Comparison of ENCODE assay signal across 24 mouse cellular contexts in genomic region chr19:46123876-46124275, GRCm38 (mm10). TPM values are rescaled to one million over a fixed set of nuclear protein-coding genes. Genes with fewer than 3 reads are reported as not detected.
DNase-seq lines count a peak whose midpoint lies in the region; ATAC-seq and TF ChIP-seq lines count a peak whose summit lies in the region.
"Had no signal": no experiment of that assay in that cellular context is flagged by ENCODE, and none has a peak within 500 bp of the region (broad histone marks: within the 10 kb centered on the region; RNA-seq: fewer than 3 reads in every experiment).

No protein-coding gene starts in this region.

- peak overlapping the region; percentile 59; the same call in 1 of the 2 replicates for H3K27ac ChIP-seq in liver, adult 2 months (replicated peaks; ENCODE audit: insufficient read depth, low read depth, low read length)
- H3K27ac ChIP-seq in liver, embryonic 11.5 days (ENCODE audit: low read depth, low read length), result no peak overlapping the region
- H3K27ac ChIP-seq in midbrain, embryonic 11.5 days (ENCODE audit: low read depth, low read length), result no peak overlapping the region
- H3K27ac ChIP-seq in midbrain, embryonic 14.5 days (replicated peaks; ENCODE audit: low read depth, low read length), result no peak overlapping the region
- no peak overlapping the region for H3K27ac ChIP-seq in heart, embryonic 10.5 days

- no peak overlapping the region for H3K4me2 ChIP-seq in liver, embryonic 11.5 days
- no peak overlapping the region for H3K4me2 ChIP-seq in midbrain, embryonic 11.5 days
- H3K4me2 ChIP-seq in midbrain, embryonic 14.5 days (ENCODE audit: low read length), result no peak overlapping the region

- H3K27me3 ChIP-seq in liver, adult 2 months (ENCODE audit: control insufficient read depth, insufficient read depth, low read length), result no peaks in the 10 kb centered on the region
- no peaks in the 10 kb centered on the region; the same call in 1 of the 2 replicates for H3K27me3 ChIP-seq in liver, embryonic 11.5 days (replicated peaks; ENCODE audit: control insufficient read depth, insufficient read depth, low read length)
- no peaks in the 10 kb centered on the region for H3K27me3 ChIP-seq in midbrain, embryonic 11.5 days (ENCODE audit: control insufficient read depth, insufficient read depth, low read length)
- no peaks in the 10 kb centered on the region for H3K27me3 ChIP-seq in midbrain, embryonic 14.5 days (ENCODE audit: control insufficient read depth, insufficient read depth, low read length)
- peaks cover 19% of the 10 kb centered on the region; the same call in 1 of the 2 replicates for H3K27me3 ChIP-seq in heart, embryonic 10.5 days (ENCODE audit: insufficient read depth, poor library complexity, severe bottlenecking)

- H3K9ac ChIP-seq in liver, adult 2 months (ENCODE audit: low read depth, low read length), result no peak overlapping the region
- H3K9ac ChIP-seq in liver, embryonic 11.5 days (ENCODE audit: low read depth, low read length), result no peak overlapping the region
- H3K9ac ChIP-seq in midbrain, embryonic 11.5 days (ENCODE audit: low read length), result no peak overlapping the region
- H3K9ac ChIP-seq in midbrain, embryonic 14.5 days (replicated peaks; ENCODE audit: low read length), result no peak overlapping the region

- ATAC-seq in liver, embryonic 11.5 days (replicated peaks; ENCODE audit: low FRiP score), result no peak
- no peak for ATAC-seq in midbrain, embryonic 11.5 days (ENCODE audit: low FRiP score)
- ATAC-seq in midbrain, embryonic 14.5 days (ENCODE audit: low FRiP score, low TSS enrichment), result no peak
- ATAC-seq: activated CD4-positive, CD25-positive, alpha-beta regulatory T cell, adult 4 months; CD4-positive, CD25-positive, alpha-beta regulatory T cell, adult 4 months; Patski had no signal

- 46% methylated on average over 3 of the region's 3 CpGs for WGBS in liver, adult 2 months
- 78% methylated on average over 3 of the region's 3 CpGs for WGBS in liver, embryonic 11.5 days
- 84% methylated on average over 3 of the region's 3 CpGs for WGBS in midbrain, embryonic 11.5 days
- WGBS in midbrain, embryonic 14.5 days, result 86% methylated on average over 3 of the region's 3 CpGs
- 77% methylated on average over 3 of the region's 3 CpGs for WGBS in heart, embryonic 10.5 days

- no peaks in the 10 kb centered on the region for H3K36me3 ChIP-seq in liver, adult 2 months (ENCODE audit: control insufficient read depth, insufficient read depth, low read length)
- no peaks in the 10 kb centered on the region for H3K36me3 ChIP-seq in liver, embryonic 11.5 days (ENCODE audit: control insufficient read depth, insufficient read depth, low read length)
- H3K36me3 ChIP-seq in midbrain, embryonic 11.5 days (ENCODE audit: control insufficient read depth, insufficient read depth, low read length), result no peaks in the 10 kb centered on the region
- H3K36me3 ChIP-seq in midbrain, embryonic 14.5 days (ENCODE audit: control insufficient read depth, insufficient read depth, low read length), result no peaks in the 10 kb centered on the region
- no peaks in the 10 kb centered on the region for H3K36me3 ChIP-seq in heart, embryonic 10.5 days
- H3K36me3 ChIP-seq: G1E had no signal

- H3K4me3 ChIP-seq in liver, adult 2 months (ENCODE audit: insufficient read depth, low read depth, low read length), result no peak overlapping the region
- H3K4me3 ChIP-seq in liver, embryonic 11.5 days (ENCODE audit: low read depth, low read length), result no peak overlapping the region
- no peak overlapping the region for H3K4me3 ChIP-seq in midbrain, embryonic 11.5 days (ENCODE audit: low read depth, low read length)
- H3K4me3 ChIP-seq in midbrain, embryonic 14.5 days (replicated peaks; ENCODE audit: low read depth, low read length), result no peak overlapping the region
- no peak overlapping the region for H3K4me3 ChIP-seq in heart, embryonic 10.5 days

- no peak for TF ChIP-seq CTCF in liver, adult 2 months (IDR thresholded peaks at IDR 0.05; ENCODE audit: low read depth, low read length)

- no peaks in the 10 kb centered on the region for H3K79me2 ChIP-seq in liver, adult 2 months (ENCODE audit: control insufficient read depth, insufficient read depth, low read length)

- peaks cover 10% of the 10 kb centered on the region for H3K4me1 ChIP-seq in liver, adult 2 months (ENCODE audit: control insufficient read depth, insufficient read depth, low read length)
- H3K4me1 ChIP-seq in liver, embryonic 11.5 days (replicated peaks; ENCODE audit: control insufficient read depth, insufficient read depth, low read length), result 0 out of 2 replicates have a peak, but pooled peaks cover 3% of the 10 kb centered on the region
- H3K4me1 ChIP-seq in midbrain, embryonic 11.5 days (ENCODE audit: control insufficient read depth, insufficient read depth, low read length), result no peaks in the 10 kb centered on the region
- no peaks in the 10 kb centered on the region for H3K4me1 ChIP-seq in midbrain, embryonic 14.5 days (ENCODE audit: control insufficient read depth, insufficient read depth, low read length)
- H3K4me1 ChIP-seq in heart, embryonic 10.5 days, result no peaks in the 10 kb centered on the region

- H3K9me3 ChIP-seq in liver, embryonic 11.5 days (ENCODE audit: control insufficient read depth, low read length), result no peaks in the 10 kb centered on the region
- no peaks in the 10 kb centered on the region for H3K9me3 ChIP-seq in midbrain, embryonic 11.5 days (ENCODE audit: control insufficient read depth, low read length)
- no peaks in the 10 kb centered on the region for H3K9me3 ChIP-seq in midbrain, embryonic 14.5 days (ENCODE audit: control insufficient read depth, low read length)
- no peaks in the 10 kb centered on the region for H3K9me3 ChIP-seq in heart, embryonic 10.5 days
- H3K9me3 ChIP-seq: G1E had no signal

- TF ChIP-seq POLR2A in liver, adult 2 months (IDR thresholded peaks at IDR 0.05; ENCODE audit: extremely low read depth, insufficient read depth, low read length), result no peak

- DNase-seq in liver, adult 2 months (ENCODE audit: extremely low read depth, low read depth, low spot score), result peak; percentile 63
- no peak for DNase-seq in liver, embryonic 11.5 days (ENCODE audit: low spot score)
- DNase-seq in midbrain, embryonic 11.5 days (ENCODE audit: low spot score, missing footprints), result peak; percentile 64
- DNase-seq in midbrain, embryonic 14.5 days, result no peak
- DNase-seq in fat pad, adult 2 months (ENCODE audit: extremely low read depth, low read depth, low spot score), result peak; percentile 19
- DNase-seq in gonadal fat pad, adult 2 months (ENCODE audit: low read depth), result peak; percentile 26
- no peak for DNase-seq in heart, embryonic 10.5 days (ENCODE audit: low spot score)
- DNase-seq in right cerebral cortex, postnatal 4 days, result no peak
- DNase-seq: adrenal gland, adult 2 months; adrenal gland, adult 8-10 months; adrenal gland, postnatal 10 days; adrenal gland, postnatal 14 days; adrenal gland, postnatal 25 days; adrenal gland, postnatal 36 days; B cell, adult 2 months; cerebellum, adult 11 months; cerebellum, adult 11-12 months had no signal

RNA-seq across cellular contexts. Expression of gene Elovl3, which starts 7.8 kb away (rescaled TPM):
- total RNA-seq in liver, adult 2 months (2014; rRNA removed), result 0.67 and 9.8 TPM in 2 replicates
- polyA plus RNA-seq in liver, adult 2 months (2012; rRNA removed), result 2.6 and 3.7 TPM in 2 replicates
- polyA plus RNA-seq in liver, embryonic 11.5 days (2014; fragmentation: Nextera tagmentation; extraction: Ambion mirVana), result not detected in 2 replicates
- polyA plus RNA-seq in midbrain, embryonic 11.5 days (2014; fragmentation: Nextera tagmentation; extraction: Ambion mirVana), result not detected in 2 replicates
- polyA plus RNA-seq in midbrain, embryonic 14.5 days (2014; fragmentation: Nextera tagmentation; extraction: Ambion mirVana), result 0.47 and 0.76 TPM in 2 replicates
- 0.24 TPM in 1 of 2 replicates, not detected in the other for polyA plus RNA-seq in gonadal fat pad, adult 2 months (2012; rRNA removed)
- polyA plus RNA-seq in heart, embryonic 10.5 days (2016; fragmentation: Nextera tagmentation; extraction: Ambion mirVana), result 0.10 TPM in 1 of 2 replicates, not detected in the other
- total RNA-seq: CH12.LX, G1E had no signal
- polyA plus RNA-seq: activated CD4-positive, CD25-positive, alpha-beta regulatory T cell, adult 4 months; brain, embryonic 14.5 days; CD4-positive, CD25-positive, alpha-beta regulatory T cell, adult 4 months; G1E; Patski had no signal

RNA-seq across cellular contexts. Expression of gene Pitx3, which starts 24.2 kb away (rescaled TPM):
- total RNA-seq in liver, adult 2 months (2014; rRNA removed), result not detected in 2 replicates
- not detected in 2 replicates for polyA plus RNA-seq in liver, adult 2 months (2012; rRNA removed)
- 0.47 and 0.55 TPM in 2 replicates for polyA plus RNA-seq in liver, embryonic 11.5 days (2014; fragmentation: Nextera tagmentation; extraction: Ambion mirVana)
- polyA plus RNA-seq in midbrain, embryonic 11.5 days (2014; fragmentation: Nextera tagmentation; extraction: Ambion mirVana), result 0.18 and 0.39 TPM in 2 replicates
- polyA plus RNA-seq in midbrain, embryonic 14.5 days (2014; fragmentation: Nextera tagmentation; extraction: Ambion mirVana), result 3.6 and 3.9 TPM in 2 replicates
- polyA plus RNA-seq in gonadal fat pad, adult 2 months (2012; rRNA removed), result 0.19 TPM in 1 of 2 replicates, not detected in the other
- 0.87 and 0.89 TPM in 2 replicates for polyA plus RNA-seq in heart, embryonic 10.5 days (2016; fragmentation: Nextera tagmentation; extraction: Ambion mirVana)
- total RNA-seq: adrenal gland, adult 18-20 months; adrenal gland, adult 2 months; adrenal gland, postnatal 14 days; adrenal gland, postnatal 25 days; CH12.LX; G1E had no signal
- polyA plus RNA-seq: activated CD4-positive, CD25-positive, alpha-beta regulatory T cell, adult 4 months; adrenal gland, adult 2 months; CD4-positive, CD25-positive, alpha-beta regulatory T cell, adult 4 months; G1E; Patski had no signal

RNA-seq across cellular contexts. Expression of gene Gbf1, which starts 28.4 kb away (rescaled TPM):
- 25.0 and 25.7 TPM in 2 replicates for total RNA-seq in liver, adult 2 months (2014; rRNA removed)
- 49.3 and 58.1 TPM in 2 replicates for polyA plus RNA-seq in liver, adult 2 months (2012; rRNA removed)
- polyA plus RNA-seq in liver, embryonic 11.5 days (2014; fragmentation: Nextera tagmentation; extraction: Ambion mirVana), result 30.8 and 31.1 TPM in 2 replicates
- 36.6 and 42.6 TPM in 2 replicates for polyA plus RNA-seq in midbrain, embryonic 11.5 days (2014; fragmentation: Nextera tagmentation; extraction: Ambion mirVana)
- 55.2 and 71.8 TPM in 2 replicates for polyA plus RNA-seq in midbrain, embryonic 14.5 days (2014; fragmentation: Nextera tagmentation; extraction: Ambion mirVana)
- 71.0 and 81.8 TPM in 2 replicates for polyA plus RNA-seq in gonadal fat pad, adult 2 months (2012; rRNA removed)
- polyA plus RNA-seq in heart, embryonic 10.5 days (2016; fragmentation: Nextera tagmentation; extraction: Ambion mirVana), result 50.0 and 50.8 TPM in 2 replicates

RNA-seq across cellular contexts. Expression of gene Nolc1, which starts 48.2 kb away (rescaled TPM):
- total RNA-seq in liver, adult 2 months (2014; rRNA removed), result 3.4 and 3.8 TPM in 2 replicates
- polyA plus RNA-seq in liver, adult 2 months (2012; rRNA removed), result 5.6 and 7.3 TPM in 2 replicates
- polyA plus RNA-seq in liver, embryonic 11.5 days (2014; fragmentation: Nextera tagmentation; extraction: Ambion mirVana), result 211 TPM in 2 replicates
- polyA plus RNA-seq in midbrain, embryonic 11.5 days (2014; fragmentation: Nextera tagmentation; extraction: Ambion mirVana), result 115 and 117 TPM in 2 replicates
- polyA plus RNA-seq in midbrain, embryonic 14.5 days (2014; fragmentation: Nextera tagmentation; extraction: Ambion mirVana), result 54.1 and 74.4 TPM in 2 replicates
- 8.6 and 12.0 TPM in 2 replicates for polyA plus RNA-seq in gonadal fat pad, adult 2 months (2012; rRNA removed)
- polyA plus RNA-seq in heart, embryonic 10.5 days (2016; fragmentation: Nextera tagmentation; extraction: Ambion mirVana), result 80.2 and 117 TPM in 2 replicates

Comparison
In these comparisons a context has a peak if more than half of its experiments do, and no peak if none do; other contexts are left out.
1. DNase-seq: peak in liver, adult 2 months (single experiment), midbrain, embryonic 11.5 days (single experiment), fat pad, adult 2 months (single experiment) and gonadal fat pad, adult 2 months (single experiment); none in liver, embryonic 11.5 days (single experiment), midbrain, embryonic 14.5 days (single experiment), heart, embryonic 10.5 days (single experiment) and right cerebral cortex, postnatal 4 days (single experiment).